Mouse (Mus musculus) adrenal gland, postnatal 10 days (tissue): Measurements from ENCODE around the gene Srf. TPM values are rescaled to one million over a fixed set of nuclear protein-coding genes. Genes with fewer than 3 reads are reported as not detected.
A peak's percentile ranks its signal among the peaks of the same experiment; 100 is the strongest.

Experiments used
- DNase-seq: peaks from one replicate; pipeline ENCODE4 v3.0.0; 2021; ENCODE audit warnings: mixed read lengths
- microRNA-seq: library from miRNA; unstranded; fragments of <30 nt; microRNA quantifications from one replicate; pipeline ENCODE4 v1.2.0, GENCODE M21; 2021
- total RNA-seq, 2 experiments: library from RNA; stranded (reverse); gene quantifications; 2 replicates each; pipeline ENCODE4 v1.2.3; 2021

Srf gene
- total RNA-seq, 2 experiments from 2014 or later = 33.6 to 37.6 TPM

DNA sequence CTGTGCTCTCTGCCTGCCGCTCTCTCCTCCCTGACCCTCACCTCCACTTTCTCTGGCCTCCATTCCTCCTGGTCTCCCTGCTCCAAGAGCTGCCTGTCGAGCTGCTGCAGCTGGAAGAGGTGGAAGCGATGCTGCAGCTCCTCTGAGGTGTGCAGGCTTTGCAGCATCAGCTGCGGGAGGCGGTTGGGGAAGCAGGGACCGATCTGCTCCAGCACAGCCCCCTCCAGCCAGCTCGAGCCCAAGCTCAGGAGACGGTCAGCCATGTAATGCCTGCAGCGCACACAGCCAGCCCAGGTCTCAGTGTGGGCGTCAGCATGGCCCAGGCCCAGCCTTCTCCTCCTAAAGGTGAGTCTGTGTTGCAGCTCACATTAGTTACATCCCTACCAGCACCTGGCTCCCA lies 36.0 kb downstream of the Srf start:
- DNase-seq = no peak

GRCm38 (mm10) chr17:46513329-46513728 lies 42.6 kb downstream of the Srf start:
- DNase-seq = no peak

GRCm38 (mm10) chr17:46511059-46511710 lies 44.8 kb downstream of the Srf start:
- DNase-seq = no peak

GRCm38 (mm10) chr17:46505617-46506016 lies 50.4 kb downstream of the Srf start:
- DNase-seq = peak; percentile 72

DNA sequence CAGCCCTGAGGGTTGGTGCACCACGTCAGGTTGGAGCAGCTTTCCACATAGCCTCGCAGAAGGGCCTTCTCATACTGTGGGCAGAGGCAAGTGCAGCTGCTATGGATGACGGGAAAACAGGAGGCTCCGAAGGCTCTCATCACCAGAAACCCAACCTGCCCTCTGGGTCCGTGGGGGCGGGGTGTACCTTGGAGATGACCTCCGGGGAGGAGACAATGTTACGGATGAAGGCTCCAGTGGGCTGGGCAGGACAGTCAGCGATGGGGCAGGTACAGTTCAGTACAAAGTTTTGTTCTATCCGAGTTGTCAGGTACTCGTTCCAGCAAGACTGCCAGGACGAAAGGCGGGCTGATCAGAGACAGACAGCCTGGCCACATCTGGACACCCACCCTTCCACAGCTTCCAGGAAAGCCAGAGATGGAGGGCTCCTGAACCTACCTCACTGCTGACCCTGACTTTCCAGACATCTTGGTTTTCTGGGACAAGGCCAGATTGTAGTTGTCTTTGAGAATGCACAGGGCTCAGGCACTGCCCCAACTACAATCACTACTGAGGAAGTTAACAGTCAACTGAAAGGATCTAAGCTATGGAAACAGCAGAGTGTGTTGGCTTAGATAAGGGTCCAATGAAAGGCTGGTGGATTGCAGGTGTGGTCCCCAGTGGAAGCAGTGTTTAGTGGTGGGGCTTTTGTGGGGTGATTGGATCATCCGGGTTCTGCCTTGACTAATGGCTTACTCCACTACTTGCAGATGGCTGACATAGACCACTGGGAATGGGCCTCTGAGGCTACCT lies 51.9 kb downstream of the Srf start:
- no peak for DNase-seq

DNA sequence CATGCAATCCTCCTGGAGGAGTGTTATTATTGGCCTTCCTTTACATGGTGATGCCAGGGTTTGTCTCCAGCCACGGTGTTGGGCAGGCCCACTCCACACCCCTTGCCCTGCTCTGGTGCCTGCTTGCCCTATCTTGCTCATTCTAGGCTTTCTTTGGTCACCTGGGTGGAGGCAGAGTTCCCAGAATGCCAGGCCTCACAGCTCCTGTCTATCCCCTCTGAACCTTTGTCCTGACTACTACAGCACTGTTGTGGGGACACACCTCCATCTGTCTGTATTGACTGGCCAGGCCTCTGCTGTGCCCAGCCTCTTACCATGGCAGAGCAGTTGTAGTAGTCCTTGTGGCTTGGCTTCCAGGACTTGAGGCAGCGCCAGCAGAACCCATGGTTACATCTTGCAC lies 53.2 kb downstream of the Srf start:
- DNase-seq = no peak

Small RNAs within 50 kb of the gene (microRNA-seq; reads per million reads assigned to microRNA genes)
- not detected for gene Mir6976

Other genes starting within 250 kb of the Srf start
- 10 to 100 TPM in 1 of 2 experiments, 1 to 10 TPM in 1; 8.2 to 14.2 TPM for gene Abcc10, start 227.8 kb downstream of the Srf start, total RNA-seq
- gene Zfp318, start 172.4 kb downstream of the Srf start, total RNA-seq = 10 to 100 TPM; 24.6 to 30.7 TPM
- gene Crip3, start 127.2 kb downstream of the Srf start, total RNA-seq = under 1 TPM; 0.39 to 1.00 TPM
- gene Slc22a7, start 117.7 kb downstream of the Srf start, total RNA-seq = 10 to 100 TPM in 1 of 2 experiments, 1 to 10 TPM in 1; 5.4 to 14.6 TPM
- 1 to 10 TPM; 1.2 to 2.2 TPM for gene Ttbk1, start 68.5 kb downstream of the Srf start, total RNA-seq
- 1 to 10 TPM; 5.7 to 6.1 TPM for gene Dnph1, start 59.5 kb downstream of the Srf start, total RNA-seq
- 10 to 100 TPM; 14.3 to 22.9 TPM for gene Cul9, start 9.8 kb downstream of the Srf start, total RNA-seq
- 10 to 100 TPM; 19.6 to 21.4 TPM for gene Ptk7, start 73.3 kb upstream of the Srf start, total RNA-seq
- gene Klc4, start 89.8 kb upstream of the Srf start, total RNA-seq = 10 to 100 TPM; 31.9 to 34.9 TPM
- 100 to 1,000 TPM; 142 to 147 TPM for gene Mrpl2, start 90.1 kb upstream of the Srf start, total RNA-seq
- gene Cul7, start 94.2 kb upstream of the Srf start, total RNA-seq = 10 to 100 TPM; 48.5 to 61.7 TPM
- gene Rrp36, start 118.2 kb upstream of the Srf start, total RNA-seq = 10 to 100 TPM; 24.0 to 27.1 TPM
- 10 to 100 TPM; 88.1 to 90.3 TPM for gene Mea1, start 122.6 kb upstream of the Srf start, total RNA-seq
- gene Klhdc3, start 124.7 kb upstream of the Srf start, total RNA-seq = 100 to 1,000 TPM in 1 of 2 experiments, 10 to 100 TPM in 1; 97.0 to 110 TPM
- 10 to 100 TPM; 43.7 to 49.7 TPM for gene Ppp2r5d, start 148.9 kb upstream of the Srf start, total RNA-seq
- 10 to 100 TPM; 67.8 to 81.8 TPM for gene Pex6, start 155.3 kb upstream of the Srf start, total RNA-seq
- gene Gnmt, start 173.0 kb upstream of the Srf start, total RNA-seq = 10 to 100 TPM; 18.0 to 54.7 TPM
- gene Cnpy3, start 196.0 kb upstream of the Srf start, total RNA-seq = 10 to 100 TPM; 42.2 to 46.5 TPM
- gene Ptcra, start 207.5 kb upstream of the Srf start, total RNA-seq = not detected
- 10 to 100 TPM; 68.3 to 72.5 TPM for gene 2310039H08Rik, start 216.5 kb upstream of the Srf start, total RNA-seq
- gene Rpl7l1, start 226.5 kb upstream of the Srf start, total RNA-seq = 10 to 100 TPM; 84.3 to 99.2 TPM